9 mouse cellular contexts compared by ENCODE assay signal in genomic region chr7:118703144-118703561, GRCm38 (mm10). TPM values are rescaled to one million over a fixed set of nuclear protein-coding genes. Genes with fewer than 3 reads are reported as not detected.
DNase-seq lines count a peak whose midpoint lies in the region; ATAC-seq and TF ChIP-seq lines count a peak whose summit lies in the region.
"Had no signal": no experiment of that assay in that cellular context is flagged by ENCODE, and none has a peak within 500 bp of the region (broad histone marks: within the 10 kb centered on the region; RNA-seq: fewer than 3 reads in every experiment).

No protein-coding gene starts in this region.

- no peak overlapping the region for H3K4me3 ChIP-seq in bone marrow, adult 2 months (replicated peaks; ENCODE audit: control insufficient read depth, low read depth, low read length)
- no peak overlapping the region for H3K4me3 ChIP-seq in intestine, embryonic 14.5 days (ENCODE audit: low read depth, low read length)
- no peak overlapping the region for H3K4me3 ChIP-seq in forebrain, embryonic 10.5 days
- H3K4me3 ChIP-seq: gastrocnemius, adult 2 months had no signal

- no peak for TF ChIP-seq CTCF in bone marrow, adult 2 months (IDR thresholded peaks at IDR 0.05; ENCODE audit: control insufficient read depth, insufficient read depth, low read length)

- H3K4me2 ChIP-seq in intestine, embryonic 14.5 days (ENCODE audit: low read length) = peak overlapping the region; percentile 79; the same call in 1 of the 2 replicates

- H3K27me3 ChIP-seq in intestine, embryonic 14.5 days (replicated peaks; ENCODE audit: control insufficient read depth, insufficient read depth, low read length) = no peaks in the 10 kb centered on the region
- no peaks in the 10 kb centered on the region for H3K27me3 ChIP-seq in forebrain, embryonic 10.5 days (ENCODE audit: poor library complexity, severe bottlenecking)

- no peak overlapping the region for H3K9ac ChIP-seq in intestine, embryonic 14.5 days (ENCODE audit: low read length)

- peaks cover 6% of the 10 kb centered on the region for H3K36me3 ChIP-seq in intestine, embryonic 14.5 days (ENCODE audit: control insufficient read depth, insufficient read depth, low read length)
- peaks cover 40% of the 10 kb centered on the region for H3K36me3 ChIP-seq in forebrain, embryonic 10.5 days (replicated peaks)

- no peaks in the 10 kb centered on the region for H3K9me3 ChIP-seq in intestine, embryonic 14.5 days (ENCODE audit: control insufficient read depth, low read length)
- H3K9me3 ChIP-seq in forebrain, embryonic 10.5 days = no peaks in the 10 kb centered on the region

- no peak for TF ChIP-seq POLR2A in bone marrow, adult 2 months (IDR thresholded peaks at IDR 0.05; ENCODE audit: borderline replicate concordance, control insufficient read depth, low read depth, low read length)

- no peaks in the 10 kb centered on the region; the same call in 1 of the 2 replicates for H3K4me1 ChIP-seq in bone marrow, adult 2 months (ENCODE audit: control insufficient read depth, insufficient read depth, low read length)
- peaks cover 13% of the 10 kb centered on the region for H3K4me1 ChIP-seq in intestine, embryonic 14.5 days (replicated peaks; ENCODE audit: control insufficient read depth, insufficient read depth, low read length)
- peaks cover 34% of the 10 kb centered on the region for H3K4me1 ChIP-seq in forebrain, embryonic 10.5 days

- H3K27ac ChIP-seq in bone marrow, adult 2 months (ENCODE audit: control insufficient read depth, insufficient read depth, low read depth, low read length, poor library complexity) = peak overlapping the region; percentile 60
- H3K27ac ChIP-seq in intestine, embryonic 14.5 days (ENCODE audit: low read depth) = no peak overlapping the region
- no peak overlapping the region for H3K27ac ChIP-seq in forebrain, embryonic 10.5 days
- H3K27ac ChIP-seq: gastrocnemius, adult 2 months had no signal

- no peak for ATAC-seq in intestine, embryonic 14.5 days (replicated peaks; ENCODE audit: low FRiP score, low TSS enrichment, low read depth)

- 57% methylated on average over 15 of the region's 15 CpGs for WGBS in bone marrow, adult 2 months
- 89% methylated on average over 15 of the region's 15 CpGs for WGBS in intestine, embryonic 14.5 days
- 94% methylated on average over 15 of the region's 15 CpGs for WGBS in forebrain, embryonic 10.5 days

- DNase-seq in kidney, adult 18-20 months = peak; percentile 23
- no peak for DNase-seq in kidney, postnatal 10 days
- DNase-seq in intestine, embryonic 14.5 days (ENCODE audit: low spot score) = no peak
- DNase-seq in lung, postnatal 4 days = peak; percentile 44 to 66
- DNase-seq in forebrain, embryonic 10.5 days (ENCODE audit: extremely low spot score, low spot score) = no peak
- no peak for DNase-seq in ovary, postnatal 36 days (ENCODE audit: low spot score)
- no peak for DNase-seq in Muller cell, postnatal 12 days (ENCODE audit: inconsistent ontology term)
- DNase-seq: gastrocnemius, adult 2 months had no signal

RNA-seq across cellular contexts. Expression of gene Gde1, which starts 2.4 kb away (rescaled TPM):
- polyA plus RNA-seq in bone marrow, adult 2 months (2011; ENCODE audit: insufficient read depth, insufficient read length, low replicate concordance, missing spikeins) = 20.5 and 26.8 TPM in 2 replicates
- 114 and 125 TPM in 2 replicates for polyA plus RNA-seq in intestine, embryonic 14.5 days (2014; fragmentation: Nextera tagmentation; extraction: Ambion mirVana)
- 76.1 and 82.2 TPM in 2 replicates for polyA plus RNA-seq in forebrain, embryonic 10.5 days (2016; fragmentation: Nextera tagmentation; extraction: Ambion mirVana)

RNA-seq across cellular contexts. Expression of gene Ccp110, which starts 9.2 kb away (rescaled TPM):
- 9.7 and 13.6 TPM in 2 replicates for polyA plus RNA-seq in bone marrow, adult 2 months (2011; ENCODE audit: insufficient read depth, insufficient read length, low replicate concordance, missing spikeins)
- 8.3 and 9.0 TPM in 2 replicates for polyA plus RNA-seq in intestine, embryonic 14.5 days (2014; fragmentation: Nextera tagmentation; extraction: Ambion mirVana)
- 44.2 and 45.9 TPM in 2 replicates for polyA plus RNA-seq in forebrain, embryonic 10.5 days (2016; fragmentation: Nextera tagmentation; extraction: Ambion mirVana)

RNA-seq across cellular contexts. Expression of gene Vps35l, which starts 36.9 kb away (rescaled TPM):
- polyA plus RNA-seq in bone marrow, adult 2 months (2011; ENCODE audit: insufficient read depth, insufficient read length, low replicate concordance, missing spikeins) = 22.9 and 31.1 TPM in 2 replicates
- 67.7 and 79.0 TPM in 2 replicates for polyA plus RNA-seq in intestine, embryonic 14.5 days (2014; fragmentation: Nextera tagmentation; extraction: Ambion mirVana)
- polyA plus RNA-seq in forebrain, embryonic 10.5 days (2016; fragmentation: Nextera tagmentation; extraction: Ambion mirVana) = 63.1 and 67.2 TPM in 2 replicates

Comparison
In these comparisons a context has a peak if more than half of its experiments do, and no peak if none do; other contexts are left out.
1. DNase-seq: peak in kidney, adult 18-20 months (single experiment) and lung, postnatal 4 days (2 of 2); none in kidney, postnatal 10 days (single experiment), intestine, embryonic 14.5 days (single experiment), forebrain, embryonic 10.5 days (single experiment), ovary, postnatal 36 days (single experiment) and Muller cell, postnatal 12 days (single experiment).